Mouse (Mus musculus) spleen, adult 10 weeks (tissue): Measurements from ENCODE around the gene Slco4c1. TPM values are rescaled to one million over a fixed set of nuclear protein-coding genes. Genes with fewer than 3 reads are reported as not detected.

Source experiments
- polyA plus RNA-seq: library from polyadenylated mRNA; stranded (reverse); fragments of 350-450 nt; fragmentation: Illumina TruSeq; extraction: RNeasy Lipid Tissue Mini Kit (QIAGEN cat#74804); gene quantifications from one replicate; pipeline ENCODE4 v1.2.3, GENCODE M21; 2015; ENCODE audit warnings: low replicate concordance; ENCODE audit not compliant: insufficient read depth

Slco4c1 gene
- polyA plus RNA-seq, result 0.15 TPM

DNA sequence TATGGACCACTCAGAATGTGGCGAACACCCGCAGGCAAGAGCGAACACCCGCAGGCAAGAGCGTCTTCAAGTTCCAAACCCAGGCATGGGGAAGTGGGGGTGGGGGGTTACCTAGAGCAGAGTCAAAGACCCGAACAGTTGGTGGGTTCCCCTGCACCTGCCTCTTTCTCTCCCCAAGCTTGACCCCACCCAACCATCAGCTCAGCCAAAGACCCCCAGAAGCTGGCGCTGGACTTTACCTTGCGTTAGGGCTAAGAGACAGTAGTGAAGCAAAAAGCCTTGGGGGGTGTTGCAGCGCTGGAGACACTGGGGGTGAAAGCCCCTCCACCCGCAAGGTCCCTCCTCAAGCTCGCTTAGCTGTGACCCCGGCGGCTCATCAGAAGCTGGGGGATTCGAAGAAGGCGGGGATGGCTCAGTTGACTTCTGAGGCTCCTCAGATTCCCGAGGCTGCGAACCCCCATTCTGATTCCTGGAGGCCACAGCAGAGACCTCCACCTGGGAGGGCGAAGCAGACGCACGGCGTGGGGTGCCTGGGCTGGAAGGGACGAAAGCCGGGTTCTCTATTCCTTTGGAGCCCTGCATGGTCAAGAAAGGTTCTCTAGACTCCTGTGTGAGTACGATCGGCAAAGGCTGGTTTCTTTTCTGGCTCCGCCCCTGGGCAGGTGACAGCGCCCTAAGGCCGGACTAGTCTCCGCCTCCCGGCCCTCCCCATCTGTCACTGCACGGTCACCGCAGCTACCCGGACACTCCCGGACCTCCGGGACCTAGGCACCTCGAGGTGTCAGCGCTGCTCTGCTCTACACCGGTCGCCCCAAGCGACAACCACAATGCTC is at the start of gene Slco4c1:
Gene Slco4c1 (minus strand): TSS at position 644 of the 833 bp plus-strand sequence.

